Mouse (Mus musculus): ENCODE measurements around the gene Avpr1a. TPM values are rescaled to one million over a fixed set of nuclear protein-coding genes. Genes with fewer than 3 reads are reported as not detected.

Avpr1a gene
- polyA plus RNA-seq, 1 experiment from 2014 or later: 0.79 TPM

Other genes starting within 250 kb of the Avpr1a start
- 4.5 and 5.4 TPM in 2 replicates for gene Ppm1h, start 230.3 kb downstream of the Avpr1a start, polyA plus RNA-seq (2014; fragmentation: Nextera tagmentation; extraction: Ambion mirVana)